Mouse (Mus musculus) CH12F3 (cell line): ENCODE data around the gene Spryd3.
"Not testable (repeated sequence)": the region's sequence is repeated elsewhere in the genome, so short reads cannot be mapped to it uniquely, and the experiment has no call there.

Source experiments
- in situ Hi-C: fragments of 300-500 bp; cut with MboI; formaldehyde crosslinking; loops from 2 replicates; pipeline ENCODE4 v1.14.3; 2020; ENCODE audit warnings: low sequenced_read_pairs

Spryd3 gene

GRCm38 (mm10) chr15:102100996-102101671, 34.9 kb downstream of the Spryd3 start:
- in situ Hi-C loops: no loop called here

- in situ Hi-C loops: no loop called here
These were observed 35.7 kb downstream of the Spryd3 start, which contains the start of gene Tns2 for GRCm38 (mm10) chr15:102100161-102100981. Tns2 (plus strand) TSS chr15:102100413.

GRCm38 (mm10) chr15:102099771-102100160, 36.3 kb downstream of the Spryd3 start:
- in situ Hi-C loops: no loop called here

DNA sequence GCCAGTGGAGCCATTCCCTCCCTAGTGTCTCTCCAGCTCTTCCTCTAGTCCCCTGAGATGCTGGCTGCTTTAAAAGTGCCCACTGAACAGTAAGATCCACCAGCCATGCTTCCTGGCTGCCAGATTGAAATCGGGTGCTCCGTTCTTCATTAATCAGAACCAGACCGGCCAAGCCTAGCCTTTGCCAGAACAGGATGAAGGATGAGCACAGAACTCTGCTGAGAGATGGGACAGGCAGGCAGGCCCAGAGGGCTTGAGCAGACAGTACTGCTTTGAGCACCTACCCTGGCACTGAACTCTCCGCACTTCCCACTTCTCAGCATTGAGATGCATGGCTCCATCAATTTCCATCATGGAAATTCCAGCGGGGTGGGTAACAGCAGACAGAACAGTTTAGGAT, 36.8 kb downstream of the Spryd3 start:
- in situ Hi-C loops: no loop called here

GRCm38 (mm10) chr15:102097991-102098555, 38.0 kb downstream of the Spryd3 start:
- in situ Hi-C loops: no loop called here

DNA sequence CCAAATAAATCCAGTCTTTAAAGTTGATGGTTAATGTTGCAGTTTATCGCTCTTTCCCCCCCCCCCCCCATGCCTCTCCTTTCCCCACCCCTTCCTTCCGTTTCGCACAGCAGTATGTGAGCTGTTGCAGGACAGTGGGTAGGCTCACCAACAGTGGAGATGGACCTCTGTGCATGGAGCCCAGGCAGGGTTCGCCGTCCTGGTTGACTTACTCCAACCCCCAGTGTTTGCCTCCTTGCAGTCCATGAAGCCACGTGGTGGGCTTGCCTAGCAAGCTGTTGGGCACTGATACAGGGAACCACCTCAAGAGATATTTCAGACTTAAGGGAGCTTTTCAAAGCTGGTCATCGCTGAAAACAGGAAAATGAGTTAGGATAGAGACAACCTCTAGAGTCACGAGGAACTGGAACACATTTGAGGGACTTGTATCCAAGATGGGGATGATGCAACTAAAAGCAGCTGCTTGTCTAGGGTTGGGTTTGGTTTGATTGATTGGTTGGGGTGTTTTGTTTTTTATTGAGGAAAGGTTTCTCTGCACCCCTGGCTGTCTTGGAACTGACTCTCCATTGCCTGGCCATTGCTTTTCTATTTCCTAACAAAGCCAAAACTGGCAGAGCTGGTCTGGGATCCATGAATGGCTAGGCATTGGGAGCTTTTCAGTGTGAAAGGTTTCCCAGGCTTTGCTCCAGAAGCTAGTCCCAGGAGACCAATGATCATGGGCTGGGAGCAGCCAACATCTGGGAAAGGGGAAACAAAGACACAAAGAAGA, 38.7 kb downstream of the Spryd3 start:
- in situ Hi-C loops: no loop called here

- in situ Hi-C loops: no loop called here
These were observed 41.0 kb downstream of the Spryd3 start for GRCm38 (mm10) chr15:102094988-102095387.

DNA sequence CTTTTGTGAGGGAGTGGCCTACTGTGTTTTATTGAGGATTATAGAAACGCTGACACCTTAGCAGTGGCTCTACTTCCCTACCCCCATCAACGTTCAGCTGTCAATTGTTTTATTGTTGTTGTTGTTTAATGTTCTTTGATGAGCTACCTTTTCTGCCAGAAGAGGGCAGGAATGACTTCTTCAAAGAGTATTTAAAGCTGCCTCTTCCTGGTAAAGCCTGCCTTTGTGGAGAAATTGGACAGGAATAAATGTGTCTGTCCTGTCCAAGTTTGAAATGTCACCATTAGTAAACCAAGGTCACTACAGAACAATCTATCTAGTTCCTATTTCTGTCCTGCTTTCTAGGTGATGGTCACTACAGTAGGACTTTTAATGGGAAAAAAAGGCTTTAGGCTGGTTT, 41.9 kb downstream of the Spryd3 start:
- in situ Hi-C loops: no loop called here

DNA sequence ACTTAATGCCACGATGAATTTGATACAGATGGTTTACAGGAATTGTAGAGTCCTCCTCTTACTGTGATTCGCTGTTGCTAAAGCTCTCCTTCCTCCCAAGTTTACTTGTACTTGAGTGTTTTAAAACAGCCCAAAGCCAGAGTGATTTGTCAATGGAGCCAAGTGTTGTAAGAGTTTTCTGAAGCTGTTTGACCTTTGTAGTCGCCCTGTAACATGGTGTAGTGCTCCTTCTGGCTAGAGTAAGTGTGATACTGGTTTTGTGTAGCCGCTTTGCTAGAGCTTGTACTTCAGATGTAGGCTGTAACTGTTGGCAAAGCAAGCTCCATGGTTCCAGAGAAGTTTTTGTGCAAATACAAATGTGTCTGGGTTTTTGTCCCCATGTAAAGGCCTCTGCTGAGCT, 43.8 kb downstream of the Spryd3 start:
- in situ Hi-C loops: no loop called here

DNA sequence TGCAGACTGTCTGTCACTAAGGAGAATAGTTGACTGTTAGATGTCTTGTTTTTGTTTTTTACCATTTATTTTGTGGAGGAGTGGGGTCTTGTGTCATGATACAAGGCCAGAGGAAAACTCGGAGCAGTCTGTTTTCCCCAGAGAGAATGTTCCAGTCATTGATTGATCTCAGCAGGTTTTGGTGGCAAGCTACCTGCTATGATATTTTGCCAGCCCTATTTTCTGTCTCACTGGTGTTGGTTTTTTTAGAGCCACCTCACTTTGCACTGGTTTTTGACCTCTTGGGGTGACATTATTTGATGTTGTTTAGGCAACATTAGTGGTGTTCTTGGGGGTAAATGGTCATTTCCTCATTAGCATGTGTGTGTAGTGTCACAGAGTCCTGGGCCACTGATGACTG, 44.3 kb downstream of the Spryd3 start:
- in situ Hi-C loops: no loop called here

DNA sequence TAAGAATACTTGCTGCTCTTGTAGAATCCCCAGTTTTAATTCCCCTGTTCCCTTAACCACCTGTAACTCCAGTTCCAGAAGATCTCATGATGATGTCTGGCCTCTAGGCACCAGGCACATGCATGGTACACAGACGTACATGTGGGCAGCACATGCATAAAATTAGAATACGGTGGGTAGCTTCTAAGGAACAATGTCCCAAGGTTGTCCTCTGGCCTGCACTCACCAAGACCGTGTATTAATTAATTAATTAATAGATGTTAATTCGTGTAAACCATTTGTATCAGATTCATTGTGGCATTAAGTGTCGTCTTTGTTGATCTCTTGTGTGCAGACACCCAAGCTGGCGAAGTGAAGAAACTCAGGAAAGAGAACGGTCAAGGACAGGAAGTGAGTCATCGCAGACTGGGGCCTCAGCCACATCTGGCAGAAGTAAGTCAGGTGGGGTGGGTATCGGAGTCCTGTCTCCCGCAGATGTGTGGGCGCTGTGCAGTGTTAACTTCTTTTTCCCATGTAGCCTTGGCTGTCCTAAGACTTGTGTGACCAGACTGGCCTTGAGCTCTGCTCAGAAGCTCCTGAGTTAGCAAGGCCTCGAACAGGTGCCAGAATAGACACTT, 44.9 kb downstream of the Spryd3 start:
- in situ Hi-C loops: no loop called here

- in situ Hi-C loops: no loop called here
These were observed 46.0 kb downstream of the Spryd3 start for GRCm38 (mm10) chr15:102089914-102090585.

- in situ Hi-C loops: no loop called here
These were observed 53.0 kb downstream of the Spryd3 start for GRCm38 (mm10) chr15:102083028-102083427.

- in situ Hi-C loops: no loop called here
These were observed 53.9 kb downstream of the Spryd3 start for GRCm38 (mm10) chr15:102082148-102082547.

- in situ Hi-C loops: no loop called here
These were observed 55.6 kb downstream of the Spryd3 start for GRCm38 (mm10) chr15:102080429-102080828.

DNA sequence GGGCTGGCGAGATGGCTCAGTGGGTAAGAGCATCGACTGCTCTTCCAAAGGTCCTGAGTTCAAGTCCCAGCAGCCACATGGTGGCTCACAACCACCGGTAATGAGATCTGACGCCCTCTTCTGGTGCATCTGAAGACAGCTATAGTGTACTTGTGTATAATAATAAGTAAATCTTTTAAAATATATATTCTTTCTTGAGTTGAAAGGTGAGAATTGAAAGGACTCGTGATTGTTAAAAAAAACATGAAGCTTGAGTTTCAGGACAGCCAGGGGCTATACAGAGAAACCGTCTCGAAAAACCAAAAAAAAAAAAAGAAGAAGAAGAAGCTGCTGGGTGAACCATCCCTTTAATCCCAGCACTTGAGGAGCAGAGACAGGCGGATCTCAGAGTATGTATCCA, 56.1 kb downstream of the Spryd3 start:
- in situ Hi-C loops: not testable (repeated sequence)

- in situ Hi-C loops: no loop called here
These were observed 56.8 kb downstream of the Spryd3 start for GRCm38 (mm10) chr15:102079221-102079620.

DNA sequence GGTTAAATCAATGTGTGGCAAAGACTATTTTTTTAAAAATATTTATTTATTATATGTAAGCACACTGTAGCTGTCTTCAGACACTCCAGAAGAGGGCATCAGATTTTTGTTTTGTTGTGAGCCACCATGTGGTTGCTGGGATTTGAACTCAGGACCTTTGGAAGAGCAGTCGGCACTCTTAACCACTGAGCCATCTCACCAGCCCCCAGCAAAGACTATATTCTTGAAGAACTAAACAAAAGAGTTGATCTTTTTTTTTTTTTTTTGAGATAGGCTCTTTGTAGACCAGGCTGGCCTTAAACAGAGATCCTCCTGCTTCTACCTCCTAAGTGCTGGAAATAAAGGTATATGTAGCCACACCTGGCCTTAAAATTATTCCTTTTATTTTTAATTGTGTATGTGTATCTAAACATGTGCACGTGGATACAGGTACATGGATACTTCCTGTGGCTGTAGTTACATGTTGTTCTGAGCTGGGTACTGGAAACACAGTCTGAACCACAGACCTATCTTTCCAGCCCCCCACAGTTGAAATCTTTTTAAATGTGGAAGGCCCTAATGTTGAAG, 58.8 kb downstream of the Spryd3 start:
- in situ Hi-C loops: no loop called here

GRCm38 (mm10) chr15:102074876-102075585, 61.0 kb downstream of the Spryd3 start:
- in situ Hi-C loops: loop anchor here (25.0 kb wide), 1 partner anchor 738 kb away; no protein-coding TSS in a partner anchor
